Mouse (Mus musculus) left cerebral cortex, adult 2 months (tissue): ENCODE data around the gene Zfp526. TPM values are rescaled to one million over a fixed set of nuclear protein-coding genes. Genes with fewer than 3 reads are reported as not detected.

Experiments used
- DNase-seq, 2 experiments: peaks; one replicate each; pipeline ENCODE4 v3.0.0; 2021 to 2022; ENCODE audit warnings: low spot score in 2 of 2, mixed read lengths in 1 of 2; ENCODE audit errors: extremely low spot score in 1 of 2
- H3K27ac ChIP-seq: fragments of 200-600 bp; 2 replicates; pipeline ENCODE4 v1.8.1; 2022
- H3K4me3 ChIP-seq: fragments of 200-600 bp; 2 replicates; pipeline ENCODE4 v1.8.1; 2022
- CTCF ChIP-seq: fragments of 200-600 bp; IDR thresholded peaks from 2 replicates; pipeline ENCODE4 v1.8.1; 2022; ENCODE audit warnings: antibody characterized with exemption, mild to moderate bottlenecking, moderate library complexity
- intact Hi-C: fragments of 180-260 bp; cut with DNase I; formaldehyde crosslinking; loops from one replicate; pipeline ENCODE4 v1.15.1; 2025
- total RNA-seq, 2 experiments: library from RNA; stranded (reverse); gene quantifications; 2 replicates each; pipeline ENCODE4 v1.2.3; 2021

Zfp526 gene
- total RNA-seq, 2 experiments from 2014 or later = 10.6 to 11.2 TPM

GRCm38 (mm10) chr7:25213099-25213498 lies 8.1 kb upstream of the Zfp526 start:
- Histone ChIP-seq H3K27ac (no peak overlapping the region), H3K4me3 (no peak overlapping the region)
- intact Hi-C loops = no loop called here
- DNase-seq = no peak
- TF ChIP-seq CTCF = no peak

DNA sequence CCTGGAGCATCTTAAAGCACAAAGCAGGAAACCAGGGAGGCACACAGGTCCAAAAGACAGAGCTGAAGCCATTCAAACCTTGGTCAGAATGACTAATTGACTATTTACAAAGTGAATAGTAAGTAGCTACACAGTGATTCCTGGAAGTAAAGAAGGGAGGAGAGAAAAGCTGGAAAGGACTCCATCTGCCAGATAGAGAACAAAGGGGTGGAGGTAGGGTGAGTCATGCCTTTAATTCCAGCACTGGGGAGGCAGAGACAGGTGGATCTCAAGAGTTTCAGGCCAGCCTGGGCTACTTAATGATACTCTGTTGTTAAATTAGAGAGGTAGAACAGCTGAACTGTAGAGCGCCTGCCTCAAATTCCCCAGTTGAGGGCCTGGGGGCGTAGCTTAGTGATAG lies 7.1 kb upstream of the Zfp526 start:
- H3K27ac ChIP-seq = no peak overlapping the region
- no peak for DNase-seq
- H3K4me3 ChIP-seq = no peak overlapping the region
- TF ChIP-seq CTCF = no peak
- intact Hi-C loops = no loop called here

GRCm38 (mm10) chr7:25217653-25218395 lies 3.4 kb upstream of the Zfp526 start:
- DNase-seq = no peak
- no peak for TF ChIP-seq CTCF
- no peak overlapping the region; the same call in 1 of the 2 replicates for H3K4me3 ChIP-seq
- H3K27ac ChIP-seq = no peak overlapping the region
- intact Hi-C loops = no loop called here

GRCm38 (mm10) chr7:25218705-25219415 lies 2.4 kb upstream of the Zfp526 start:
- H3K4me3 ChIP-seq = peak overlapping the region; percentile 70
- DNase-seq = peak; percentile 38 to 40
- no peak; the same call in 1 of the 2 replicates for TF ChIP-seq CTCF
- intact Hi-C loops = no loop called here
- peak overlapping the region; percentile 86 for H3K27ac ChIP-seq

DNA sequence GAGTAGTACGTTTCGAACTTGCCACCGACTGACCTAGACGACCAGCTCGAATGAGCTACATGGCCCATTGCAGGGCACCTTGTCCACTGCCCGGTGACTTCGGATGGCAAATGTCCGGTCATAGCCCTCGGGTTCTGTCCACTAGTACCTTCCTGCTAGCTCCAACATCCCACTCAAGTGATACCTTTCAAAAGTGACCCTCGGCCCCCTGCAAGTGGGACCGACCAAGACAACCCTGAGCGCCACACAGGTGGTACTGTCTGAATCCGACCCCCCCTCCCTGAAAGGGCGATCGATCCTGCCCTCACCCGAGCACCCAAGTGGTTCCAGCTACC lies 1.8 kb upstream of the Zfp526 start:
- intact Hi-C loops = no loop called here
- Histone ChIP-seq H3K4me3 (peak overlapping the region; percentile 70), H3K27ac (peak overlapping the region; percentile 86)
- no peak for TF ChIP-seq CTCF
- DNase-seq = no peak

GRCm38 (mm10) chr7:25219756-25220456 lies 1.3 kb upstream of the Zfp526 start:
- DNase-seq = peak; percentile 94
- intact Hi-C loops = no loop called here
- peak overlapping the region; percentile 86 for H3K27ac ChIP-seq
- peak overlapping the region; percentile 70 for H3K4me3 ChIP-seq
- no peak for TF ChIP-seq CTCF

GRCm38 (mm10) chr7:25220457-25221101 lies 646 bp upstream of the Zfp526 start, which contains the start of gene Dedd2:
Gene Dedd2 (minus strand): TSS chr7:25220615.
- no peak for TF ChIP-seq CTCF
- H3K27ac ChIP-seq = peak within 1 kb of the TSS; percentile 86
- H3K4me3 ChIP-seq = peak within 1 kb of the TSS; percentile 73
- no peak for DNase-seq
- intact Hi-C loops = no loop called here

GRCm38 (mm10) chr7:25222275-25222967 lies 1.2 kb downstream of the Zfp526 start:
- DNase-seq = no peak
- intact Hi-C loops = no loop called here
- TF ChIP-seq CTCF = no peak
- no peak overlapping the region for H3K27ac ChIP-seq
- H3K4me3 ChIP-seq = peak overlapping the region; percentile 73; the same call in 1 of the 2 replicates

GRCm38 (mm10) chr7:25227523-25228300 lies 6.5 kb downstream of the Zfp526 start:
- no peak overlapping the region for H3K4me3 ChIP-seq
- intact Hi-C loops = no loop called here
- H3K27ac ChIP-seq = peak overlapping the region; percentile 5; the same call in 1 of the 2 replicates
- DNase-seq = no peak
- no peak for TF ChIP-seq CTCF

- no peak for TF ChIP-seq CTCF
- H3K27ac ChIP-seq = no peak overlapping the region
- no peak overlapping the region for H3K4me3 ChIP-seq
- intact Hi-C loops = no loop called here
- DNase-seq = no peak
Measured at GRCm38 (mm10) chr7:25230690-25231285, 9.6 kb downstream of the Zfp526 start.
